11 mouse cellular contexts compared by ENCODE assay signal in the genomic region with DNA sequence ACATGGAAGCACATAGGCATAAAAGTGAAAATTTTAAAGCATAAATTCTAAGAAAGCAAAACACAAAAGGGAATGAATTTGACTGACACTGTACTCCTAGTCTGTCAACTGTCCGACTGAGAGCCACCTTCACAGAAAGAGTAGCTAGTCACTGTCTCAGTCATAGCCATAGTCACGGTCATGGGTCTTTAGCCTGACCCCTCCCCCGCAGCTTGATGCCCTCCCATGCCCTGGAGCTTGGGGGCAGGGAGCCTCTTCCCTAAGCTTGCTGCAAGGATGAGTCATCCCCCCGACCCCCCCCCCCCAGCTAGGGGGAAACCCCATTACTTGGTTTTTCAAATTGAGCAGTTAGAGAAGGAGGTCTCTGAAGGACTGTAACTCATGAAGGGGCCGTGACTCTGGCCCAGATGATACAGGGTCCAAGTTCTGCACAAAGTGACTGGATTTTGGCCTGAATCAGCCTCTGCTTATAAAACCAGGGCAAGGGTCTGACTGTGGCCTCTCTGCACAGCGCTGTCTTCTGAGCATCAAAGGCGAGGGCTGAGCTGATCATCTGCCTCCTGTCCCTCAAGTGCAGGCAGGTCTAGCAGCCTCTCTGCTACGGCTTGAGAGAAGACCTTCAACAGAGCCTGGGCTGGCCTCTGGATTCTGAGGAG. TPM values are rescaled to one million over a fixed set of nuclear protein-coding genes. Genes with fewer than 3 reads are reported as not detected.
DNase-seq lines count a peak whose midpoint lies in the region; ATAC-seq lines count a peak whose summit lies in the region.
"Had no signal": no experiment of that assay in that cellular context is flagged by ENCODE, and none has a peak within 500 bp of the region (broad histone marks: within the 10 kb centered on the region; RNA-seq: fewer than 3 reads in every experiment).

No protein-coding gene starts in this region.

- no peak overlapping the region for H3K4me2 ChIP-seq in forebrain, embryonic 15.5 days (replicated peaks)
- H3K4me2 ChIP-seq: lung, embryonic 15.5 days had no signal

- H3K4me1 ChIP-seq in forebrain, embryonic 10.5 days, result peaks cover 42% of the 10 kb centered on the region
- peaks cover 31% of the 10 kb centered on the region for H3K4me1 ChIP-seq in forebrain, embryonic 15.5 days

- no peak overlapping the region for H3K4me3 ChIP-seq in forebrain, embryonic 10.5 days
- no peak overlapping the region for H3K4me3 ChIP-seq in forebrain, embryonic 15.5 days
- H3K4me3 ChIP-seq: lung, embryonic 15.5 days had no signal

- peak overlapping the region; percentile 15; the same call in 1 of the 2 replicates for H3K27ac ChIP-seq in forebrain, embryonic 10.5 days
- H3K27ac ChIP-seq in forebrain, embryonic 15.5 days (replicated peaks), result no peak overlapping the region
- H3K27ac ChIP-seq: lung, embryonic 15.5 days had no signal

- H3K36me3 ChIP-seq in forebrain, embryonic 10.5 days (replicated peaks), result peaks cover 62% of the 10 kb centered on the region
- H3K36me3 ChIP-seq in forebrain, embryonic 15.5 days, result 0 out of 2 replicates have a peak, but pooled peaks cover 4% of the 10 kb centered on the region
- H3K36me3 ChIP-seq: lung, embryonic 15.5 days had no signal

- DNase-seq in forebrain, embryonic 10.5 days (ENCODE audit: extremely low spot score, low spot score), result no peak
- DNase-seq in kidney, postnatal 10 days, result peak; percentile 40
- no peak for DNase-seq in kidney, postnatal 36 days
- DNase-seq in cerebellum, postnatal 14 days, result no peak
- DNase-seq in frontal cortex, postnatal 36 days (ENCODE audit: low spot score in 2 of 2), result no peak
- DNase-seq: cerebellum, adult 2 months; heart, postnatal 14 days had no signal

- H3K9me3 ChIP-seq in forebrain, embryonic 10.5 days, result no peaks in the 10 kb centered on the region
- no peaks in the 10 kb centered on the region for H3K9me3 ChIP-seq in forebrain, embryonic 15.5 days
- H3K9me3 ChIP-seq: lung, embryonic 15.5 days had no signal

- H3K27me3 ChIP-seq in forebrain, embryonic 10.5 days (ENCODE audit: poor library complexity, severe bottlenecking), result no peaks in the 10 kb centered on the region
- no peaks in the 10 kb centered on the region for H3K27me3 ChIP-seq in forebrain, embryonic 15.5 days
- H3K27me3 ChIP-seq: lung, embryonic 15.5 days had no signal

- no peak overlapping the region for H3K9ac ChIP-seq in forebrain, embryonic 15.5 days (replicated peaks)
- H3K9ac ChIP-seq: lung, embryonic 15.5 days had no signal

- 74% methylated on average over 8 of the region's 8 CpGs for WGBS in forebrain, embryonic 10.5 days
- 79% methylated on average over 8 of the region's 8 CpGs for WGBS in forebrain, embryonic 15.5 days

- ATAC-seq in forebrain, embryonic 15.5 days (replicated peaks), result no peak
- peak; percentile 37 for ATAC-seq in CD4-positive, CD25-positive, alpha-beta regulatory T cell, adult 4 months
- ATAC-seq in granulocyte monocyte progenitor cell, adult 5-6 weeks (replicated peaks; ENCODE audit: poor library complexity, severe bottlenecking), result peak; percentile 89

RNA-seq across cellular contexts. Expression of a gene that starts 5.6 kb away (rescaled TPM):
- 32.8 and 33.4 TPM in 2 replicates for polyA plus RNA-seq in forebrain, embryonic 10.5 days (2016; fragmentation: Nextera tagmentation; extraction: Ambion mirVana)
- 14.2 and 14.6 TPM in 2 replicates for polyA plus RNA-seq in forebrain, embryonic 15.5 days (2015; fragmentation: Nextera tagmentation; extraction: Ambion mirVana)
- polyA plus RNA-seq in CD4-positive, CD25-positive, alpha-beta regulatory T cell, adult 4 months (2017; shearing (Covaris generic)), result under 1 TPM in 1 of 2 experiments, not detected in 1; 0.65 TPM
- 0.13 TPM in 1 of 2 replicates, not detected in the other for total RNA-seq in granulocyte monocyte progenitor cell, adult 5-6 weeks (2014; fragmentation: Nextera tagmentation)
- 0.15 and 0.52 TPM in 2 replicates for total RNA-seq in granulocyte monocyte progenitor cell, adult 5-6 weeks (2017)

RNA-seq across cellular contexts. Expression of a gene that starts 21.6 kb away (rescaled TPM):
- polyA plus RNA-seq in forebrain, embryonic 10.5 days (2016; fragmentation: Nextera tagmentation; extraction: Ambion mirVana), result 19.1 and 22.1 TPM in 2 replicates
- polyA plus RNA-seq in forebrain, embryonic 15.5 days (2015; fragmentation: Nextera tagmentation; extraction: Ambion mirVana), result 49.4 and 55.6 TPM in 2 replicates
- 10 to 100 TPM; 27.8 to 29.7 TPM for polyA plus RNA-seq in CD4-positive, CD25-positive, alpha-beta regulatory T cell, adult 4 months (2017; shearing (Covaris generic))
- total RNA-seq in granulocyte monocyte progenitor cell, adult 5-6 weeks (2014; fragmentation: Nextera tagmentation), result 9.7 and 16.2 TPM in 2 replicates
- total RNA-seq in granulocyte monocyte progenitor cell, adult 5-6 weeks (2017), result 3.8 and 11.6 TPM in 2 replicates

RNA-seq across cellular contexts. Expression of a gene that starts 33.4 kb away (rescaled TPM):
- 0.74 TPM in 1 of 2 replicates, not detected in the other for polyA plus RNA-seq in forebrain, embryonic 10.5 days (2016; fragmentation: Nextera tagmentation; extraction: Ambion mirVana)
- polyA plus RNA-seq in forebrain, embryonic 15.5 days (2015; fragmentation: Nextera tagmentation; extraction: Ambion mirVana), result 2.0 TPM in 1 of 2 replicates, not detected in the other
- not detected for polyA plus RNA-seq in CD4-positive, CD25-positive, alpha-beta regulatory T cell, adult 4 months (2017; shearing (Covaris generic))
- 2.4 and 4.0 TPM in 2 replicates for total RNA-seq in granulocyte monocyte progenitor cell, adult 5-6 weeks (2014; fragmentation: Nextera tagmentation)
- total RNA-seq in granulocyte monocyte progenitor cell, adult 5-6 weeks (2017), result 0.90 and 1.4 TPM in 2 replicates

RNA-seq across cellular contexts. Expression of a gene that starts 40.3 kb away (rescaled TPM):
- polyA plus RNA-seq in forebrain, embryonic 10.5 days (2016; fragmentation: Nextera tagmentation; extraction: Ambion mirVana), result 253 and 270 TPM in 2 replicates
- polyA plus RNA-seq in forebrain, embryonic 15.5 days (2015; fragmentation: Nextera tagmentation; extraction: Ambion mirVana), result 333 and 354 TPM in 2 replicates
- 10 to 100 TPM; 46.2 to 69.9 TPM for polyA plus RNA-seq in CD4-positive, CD25-positive, alpha-beta regulatory T cell, adult 4 months (2017; shearing (Covaris generic))
- 165 and 172 TPM in 2 replicates for total RNA-seq in granulocyte monocyte progenitor cell, adult 5-6 weeks (2014; fragmentation: Nextera tagmentation)
- 93.4 and 107 TPM in 2 replicates for total RNA-seq in granulocyte monocyte progenitor cell, adult 5-6 weeks (2017)
